Mouse (Mus musculus) layer of hippocampus, adult 11-12 months (tissue): ENCODE data around the gene Sord.

ENCODE experiments used
- DNase-seq: peaks from one replicate; pipeline ENCODE4 v3.0.0; 2022; ENCODE audit warnings: low spot score

Sord gene

GRCm38 (mm10) chr2:122240735-122241134, 6.2 kb downstream of the Sord start:
- DNase-seq, result no peak

GRCm38 (mm10) chr2:122241226-122241625, 6.7 kb downstream of the Sord start:
- no peak for DNase-seq

- no peak for DNase-seq
Measured at GRCm38 (mm10) chr2:122241935-122242334, 7.4 kb downstream of the Sord start.

- DNase-seq, result peak; percentile 80
Measured at GRCm38 (mm10) chr2:122243671-122244131, 9.2 kb downstream of the Sord start.

- no peak for DNase-seq
Measured at GRCm38 (mm10) chr2:122247786-122248185, 13.2 kb downstream of the Sord start.

GRCm38 (mm10) chr2:122255997-122256396, 21.4 kb downstream of the Sord start:
- DNase-seq, result no peak

GRCm38 (mm10) chr2:122260729-122261128, 26.2 kb downstream of the Sord start:
- DNase-seq, result no peak

GRCm38 (mm10) chr2:122264690-122265089, 30.1 kb downstream of the Sord start:
- no peak for DNase-seq

GRCm38 (mm10) chr2:122266407-122267193, 32.1 kb downstream of the Sord start:
- no peak for DNase-seq

- DNase-seq, result no peak
Measured at GRCm38 (mm10) chr2:122278769-122279168, 44.2 kb downstream of the Sord start.

GRCm38 (mm10) chr2:122284091-122284490, 49.5 kb downstream of the Sord start:
- no peak for DNase-seq

- no peak for DNase-seq
Measured at GRCm38 (mm10) chr2:122286137-122286536, 51.6 kb downstream of the Sord start.

- DNase-seq, result no peak
Measured at GRCm38 (mm10) chr2:122294916-122295315, 60.4 kb downstream of the Sord start.

- DNase-seq, result no peak
Measured at GRCm38 (mm10) chr2:122297271-122298095, 62.9 kb downstream of the Sord start.

- DNase-seq, result no peak
Measured at GRCm38 (mm10) chr2:122298096-122298499, 63.5 kb downstream of the Sord start, which contains the start of gene Duox2. TSS of gene Duox2 (minus strand) at chr2:122298449.

- no peak for DNase-seq
Measured at GRCm38 (mm10) chr2:122298596-122299490, 64.3 kb downstream of the Sord start, which contains the start of gene Duoxa2. TSS of gene Duoxa2 (plus strand) at chr2:122298900.

GRCm38 (mm10) chr2:122299911-122300655, 65.5 kb downstream of the Sord start:
- no peak for DNase-seq

GRCm38 (mm10) chr2:122300656-122301020, 66.1 kb downstream of the Sord start:
- no peak for DNase-seq

- DNase-seq, result peak; percentile 17
Measured at GRCm38 (mm10) chr2:122301081-122301920, 66.8 kb downstream of the Sord start.

GRCm38 (mm10) chr2:122301921-122302573, 67.5 kb downstream of the Sord start:
- no peak for DNase-seq
